Mouse (Mus musculus): ENCODE results near the gene Mfrp. TPM values are rescaled to one million over a fixed set of nuclear protein-coding genes. Genes with fewer than 3 reads are reported as not detected.
A peak's percentile ranks its signal among the peaks of the same experiment; 100 is the strongest.

The Mfrp gene
- total and polyA plus RNA-seq, 2 experiments from 2014 or later = 0.05 to 2.8 TPM

- DNase-seq (ENCODE audit: low spot score) (no peak), ATAC-seq (ENCODE audit: low FRiP score) (no peak)
- Histone ChIP-seq H3K36me3 (ENCODE audit: insufficient read depth, low read length) (no peaks in the 10 kb centered on the region), H3K27me3 (ENCODE audit: insufficient read depth, low read length) (no peaks in the 10 kb centered on the region), H3K9ac (replicated peaks; ENCODE audit: low read length, poor library complexity, severe bottlenecking) (no peak overlapping the region), H3K4me1 (ENCODE audit: insufficient read depth, low read length) (no peaks in the 10 kb centered on the region), H3K9me3 (ENCODE audit: low read length) (no peaks in the 10 kb centered on the region), H3K4me2 (ENCODE audit: low read depth, low read length, poor library complexity, severe bottlenecking) (no peak overlapping the region), H3K27ac (ENCODE audit: low read depth, low read length) (no peak overlapping the region), H3K4me3 (ENCODE audit: low read depth, low read length) (no peak overlapping the region)
- TF ChIP-seq CTCF (IDR thresholded peaks at IDR 0.05) = no peak
- 70% methylated on average over 16 of the region's 16 CpGs for WGBS
These were observed 25.3 kb upstream of the Mfrp start for GRCm38 (mm10) chr9:44075996-44076763.

- DNase-seq (ENCODE audit: low spot score) (peak; percentile 80), ATAC-seq (ENCODE audit: low FRiP score) (no peak)
- Histone ChIP-seq H3K36me3 (ENCODE audit: insufficient read depth, low read length) (no peaks in the 10 kb centered on the region), H3K4me1 (ENCODE audit: insufficient read depth, low read length) (no peaks in the 10 kb centered on the region), H3K27me3 (ENCODE audit: insufficient read depth, low read length) (no peaks in the 10 kb centered on the region), H3K4me3 (ENCODE audit: low read depth, low read length) (no peak overlapping the region), H3K27ac (ENCODE audit: low read depth, low read length) (no peak overlapping the region), H3K9ac (replicated peaks; ENCODE audit: low read length, poor library complexity, severe bottlenecking) (no peak overlapping the region), H3K9me3 (ENCODE audit: low read length) (no peaks in the 10 kb centered on the region), H3K4me2 (ENCODE audit: low read depth, low read length, poor library complexity, severe bottlenecking) (no peak overlapping the region)
- 14% methylated on average over 5 of the region's 5 CpGs for WGBS
- TF ChIP-seq CTCF (IDR thresholded peaks at IDR 0.05) = peak; percentile 64
These were observed 24.8 kb upstream of the Mfrp start for GRCm38 (mm10) chr9:44076764-44077120.

GRCm38 (mm10) chr9:44077266-44077910, 24.1 kb upstream of the Mfrp start:
- TF ChIP-seq CTCF (IDR thresholded peaks at IDR 0.05) = no peak
- no peaks in the 10 kb centered on the region for H3K4me1 ChIP-seq (ENCODE audit: insufficient read depth, low read length)
- ATAC-seq (ENCODE audit: low FRiP score) = no peak
- no peaks in the 10 kb centered on the region for H3K36me3 ChIP-seq (ENCODE audit: insufficient read depth, low read length)
- no peak for DNase-seq (ENCODE audit: low spot score)
- H3K27me3 ChIP-seq (ENCODE audit: insufficient read depth, low read length) = no peaks in the 10 kb centered on the region
- no peak overlapping the region for H3K9ac ChIP-seq (replicated peaks; ENCODE audit: low read length, poor library complexity, severe bottlenecking)
- H3K27ac ChIP-seq (ENCODE audit: low read depth, low read length) = no peak overlapping the region
- no peak overlapping the region for H3K4me3 ChIP-seq (ENCODE audit: low read depth, low read length)
- H3K9me3 ChIP-seq (ENCODE audit: low read length) = no peaks in the 10 kb centered on the region
- 82% methylated on average over 11 of the region's 11 CpGs for WGBS
- no peak overlapping the region for H3K4me2 ChIP-seq (ENCODE audit: low read depth, low read length, poor library complexity, severe bottlenecking)

- Histone ChIP-seq H3K4me3 (ENCODE audit: low read depth, low read length) (no peak overlapping the region), H3K27ac (ENCODE audit: low read depth, low read length) (no peak overlapping the region), H3K9me3 (ENCODE audit: low read length) (no peaks in the 10 kb centered on the region), H3K4me2 (ENCODE audit: low read depth, low read length, poor library complexity, severe bottlenecking) (no peak overlapping the region), H3K36me3 (ENCODE audit: insufficient read depth, low read length) (no peaks in the 10 kb centered on the region), H3K9ac (replicated peaks; ENCODE audit: low read length, poor library complexity, severe bottlenecking) (no peak overlapping the region), H3K27me3 (ENCODE audit: insufficient read depth, low read length) (no peaks in the 10 kb centered on the region; the same call in none of the 2 replicates), H3K4me1 (ENCODE audit: insufficient read depth, low read length) (no peaks in the 10 kb centered on the region)
- WGBS = 83% methylated on average over 10 of the region's 10 CpGs
- ATAC-seq (ENCODE audit: low FRiP score) = no peak
- DNase-seq (ENCODE audit: low spot score) = no peak
- TF ChIP-seq CTCF (IDR thresholded peaks at IDR 0.05) = no peak
These were observed 23.3 kb upstream of the Mfrp start for GRCm38 (mm10) chr9:44078136-44078797.

GRCm38 (mm10) chr9:44078955-44079756, 22.4 kb upstream of the Mfrp start:
- WGBS = 28% methylated on average over 12 of the region's 16 CpGs
- Histone ChIP-seq H3K36me3 (ENCODE audit: insufficient read depth, low read length) (no peaks in the 10 kb centered on the region), H3K4me2 (ENCODE audit: low read depth, low read length, poor library complexity, severe bottlenecking) (no peak overlapping the region), H3K9me3 (ENCODE audit: low read length) (no peaks in the 10 kb centered on the region), H3K27me3 (ENCODE audit: insufficient read depth, low read length) (peaks cover 5% of the 10 kb centered on the region), H3K9ac (replicated peaks; ENCODE audit: low read length, poor library complexity, severe bottlenecking) (no peak overlapping the region), H3K4me3 (ENCODE audit: low read depth, low read length) (no peak overlapping the region), H3K4me1 (ENCODE audit: insufficient read depth, low read length) (peaks cover 7% of the 10 kb centered on the region; the same call in 1 of the 2 replicates), H3K27ac (ENCODE audit: low read depth, low read length) (no peak overlapping the region)
- no peak for TF ChIP-seq CTCF (IDR thresholded peaks at IDR 0.05)
- ATAC-seq (ENCODE audit: low FRiP score) (peak; percentile 38; the same call in 1 of the 2 replicates), DNase-seq (ENCODE audit: low spot score) (peak; percentile 89)

All from midbrain, postnatal 0 days (tissue).